In genomic region chr5:119922229-119922628, GRCm38 (mm10) we compare ENCODE assay signal across 17 mouse cellular contexts.
A peak's percentile ranks its signal among the peaks of the same experiment; 100 is the strongest.
DNase-seq lines count a peak whose midpoint lies in the region; ATAC-seq and TF ChIP-seq lines count a peak whose summit lies in the region.
"Had no signal": no experiment of that assay in that cellular context is flagged by ENCODE, and none has a peak within 500 bp of the region (broad histone marks: within the 10 kb centered on the region; RNA-seq: fewer than 3 reads in every experiment).

No protein-coding gene starts in this region.

- no peaks in the 10 kb centered on the region for H3K36me3 ChIP-seq in hindbrain, embryonic 11.5 days (ENCODE audit: control insufficient read depth, insufficient read depth, low read length)
- no peaks in the 10 kb centered on the region for H3K36me3 ChIP-seq in hindbrain, embryonic 12.5 days
- no peaks in the 10 kb centered on the region for H3K36me3 ChIP-seq in midbrain, embryonic 14.5 days (ENCODE audit: control insufficient read depth, insufficient read depth, low read length)
- no peaks in the 10 kb centered on the region for H3K36me3 ChIP-seq in midbrain, postnatal 0 days (ENCODE audit: insufficient read depth, low read length)
- H3K36me3 ChIP-seq in embryonic facial prominence, embryonic 14.5 days (ENCODE audit: control insufficient read depth, insufficient read depth, low read length) = no peaks in the 10 kb centered on the region
- no peaks in the 10 kb centered on the region for H3K36me3 ChIP-seq in stomach, postnatal 0 days (ENCODE audit: control insufficient read depth, insufficient read depth, low read length)
- no peaks in the 10 kb centered on the region for H3K36me3 ChIP-seq in midbrain, embryonic 10.5 days
- H3K36me3 ChIP-seq: hindbrain, embryonic 13.5 days; liver, embryonic 13.5 days had no signal

- no peak overlapping the region for H3K27ac ChIP-seq in hindbrain, embryonic 11.5 days (ENCODE audit: low read depth, low read length)
- H3K27ac ChIP-seq in hindbrain, embryonic 12.5 days = no peak overlapping the region
- H3K27ac ChIP-seq in midbrain, embryonic 14.5 days (replicated peaks; ENCODE audit: low read depth, low read length) = no peak overlapping the region
- H3K27ac ChIP-seq in midbrain, postnatal 0 days (ENCODE audit: low read depth, low read length) = no peak overlapping the region
- H3K27ac ChIP-seq in embryonic facial prominence, embryonic 14.5 days (replicated peaks; ENCODE audit: low read depth, low read length) = no peak overlapping the region
- no peak overlapping the region for H3K27ac ChIP-seq in stomach, postnatal 0 days (replicated peaks)
- H3K27ac ChIP-seq in midbrain, embryonic 10.5 days (replicated peaks) = no peak overlapping the region
- H3K27ac ChIP-seq: heart, adult 2 months; hindbrain, embryonic 13.5 days; kidney, postnatal 0 days; liver, embryonic 13.5 days had no signal

- H3K4me3 ChIP-seq in hindbrain, embryonic 11.5 days (ENCODE audit: low read depth, low read length) = no peak overlapping the region
- no peak overlapping the region for H3K4me3 ChIP-seq in hindbrain, embryonic 12.5 days
- no peak overlapping the region for H3K4me3 ChIP-seq in midbrain, embryonic 14.5 days (replicated peaks; ENCODE audit: low read depth, low read length)
- H3K4me3 ChIP-seq in midbrain, postnatal 0 days (ENCODE audit: low read depth, low read length) = no peak overlapping the region
- no peak overlapping the region for H3K4me3 ChIP-seq in embryonic facial prominence, embryonic 14.5 days (ENCODE audit: low read depth, low read length)
- no peak overlapping the region for H3K4me3 ChIP-seq in stomach, postnatal 0 days (ENCODE audit: low read depth, low read length)
- no peak overlapping the region for H3K4me3 ChIP-seq in midbrain, embryonic 10.5 days
- H3K4me3 ChIP-seq: heart, adult 2 months; hindbrain, embryonic 13.5 days; liver, embryonic 13.5 days had no signal

- peak; percentile 6 for DNase-seq in hindbrain, embryonic 11.5 days (ENCODE audit: low spot score)
- DNase-seq in midbrain, embryonic 14.5 days = peak; percentile 11
- DNase-seq in midbrain, postnatal 0 days (ENCODE audit: low spot score) = no peak
- DNase-seq in embryonic facial prominence, embryonic 14.5 days (ENCODE audit: low spot score) = peak; percentile 16
- DNase-seq in stomach, postnatal 0 days (ENCODE audit: low spot score) = peak; percentile 14
- no peak for DNase-seq in B cell, adult 2 months
- no peak for DNase-seq in midbrain, embryonic 10.5 days (ENCODE audit: low spot score)
- DNase-seq: cerebellum, postnatal 25 days; gastrocnemius, postnatal 14 days; heart, adult 2 months; kidney, adult 11 months; left cerebral cortex, postnatal 4 days; liver, embryonic 13.5 days; thymus, postnatal 14 days had no signal

- H3K4me1 ChIP-seq in hindbrain, embryonic 11.5 days (replicated peaks; ENCODE audit: control insufficient read depth, insufficient read depth, low read length) = no peaks in the 10 kb centered on the region
- H3K4me1 ChIP-seq in hindbrain, embryonic 12.5 days = no peaks in the 10 kb centered on the region
- no peaks in the 10 kb centered on the region for H3K4me1 ChIP-seq in midbrain, embryonic 14.5 days (ENCODE audit: control insufficient read depth, insufficient read depth, low read length)
- H3K4me1 ChIP-seq in midbrain, postnatal 0 days (ENCODE audit: insufficient read depth, low read length) = no peaks in the 10 kb centered on the region
- 0 out of 2 replicates have a peak, but pooled peaks cover 2% of the 10 kb centered on the region for H3K4me1 ChIP-seq in embryonic facial prominence, embryonic 14.5 days (ENCODE audit: control insufficient read depth, insufficient read depth, low read length)
- no peaks in the 10 kb centered on the region for H3K4me1 ChIP-seq in stomach, postnatal 0 days (replicated peaks; ENCODE audit: control insufficient read depth, insufficient read depth)
- peaks cover 8% of the 10 kb centered on the region for H3K4me1 ChIP-seq in midbrain, embryonic 10.5 days
- H3K4me1 ChIP-seq: hindbrain, embryonic 13.5 days; liver, embryonic 13.5 days had no signal

- no peak for TF ChIP-seq EP300 in stomach, postnatal 0 days (optimal IDR thresholded peaks at IDR 0.05)

- 56% methylated on average over 11 of the region's 11 CpGs for WGBS in hindbrain, embryonic 11.5 days
- 59% methylated on average over 11 of the region's 11 CpGs for WGBS in hindbrain, embryonic 12.5 days
- WGBS in midbrain, embryonic 14.5 days = 56% methylated on average over 11 of the region's 11 CpGs
- 64% methylated on average over 11 of the region's 11 CpGs for WGBS in midbrain, postnatal 0 days
- WGBS in embryonic facial prominence, embryonic 14.5 days = 45% methylated on average over 11 of the region's 11 CpGs
- WGBS in stomach, postnatal 0 days = 15% methylated on average over 11 of the region's 11 CpGs
- WGBS in midbrain, embryonic 10.5 days = 63% methylated on average over 11 of the region's 11 CpGs

- H3K27me3 ChIP-seq in hindbrain, embryonic 11.5 days (ENCODE audit: control insufficient read depth, insufficient read depth, low read length) = no peaks in the 10 kb centered on the region
- H3K27me3 ChIP-seq in hindbrain, embryonic 12.5 days = no peaks in the 10 kb centered on the region
- H3K27me3 ChIP-seq in midbrain, embryonic 14.5 days (ENCODE audit: control insufficient read depth, insufficient read depth, low read length) = no peaks in the 10 kb centered on the region
- 0 out of 2 replicates have a peak, but pooled peaks cover 3% of the 10 kb centered on the region for H3K27me3 ChIP-seq in midbrain, postnatal 0 days (ENCODE audit: insufficient read depth, low read length)
- H3K27me3 ChIP-seq in embryonic facial prominence, embryonic 14.5 days (replicated peaks; ENCODE audit: control insufficient read depth, insufficient read depth, low read length) = no peaks in the 10 kb centered on the region
- no peaks in the 10 kb centered on the region for H3K27me3 ChIP-seq in stomach, postnatal 0 days (ENCODE audit: control insufficient read depth, insufficient read depth, low read length)
- no peaks in the 10 kb centered on the region for H3K27me3 ChIP-seq in midbrain, embryonic 10.5 days (ENCODE audit: low read depth, poor library complexity, severe bottlenecking)
- H3K27me3 ChIP-seq: hindbrain, embryonic 13.5 days; liver, embryonic 13.5 days had no signal

- no peak for ATAC-seq in hindbrain, embryonic 11.5 days (ENCODE audit: low FRiP score)
- no peak for ATAC-seq in hindbrain, embryonic 12.5 days (ENCODE audit: low FRiP score)
- ATAC-seq in midbrain, embryonic 14.5 days (ENCODE audit: low FRiP score, low TSS enrichment) = no peak
- no peak for ATAC-seq in midbrain, postnatal 0 days (ENCODE audit: low FRiP score)
- no peak for ATAC-seq in embryonic facial prominence, embryonic 14.5 days (ENCODE audit: low read depth)
- no peak for ATAC-seq in stomach, postnatal 0 days (ENCODE audit: low FRiP score, low TSS enrichment)

- no peak overlapping the region for H3K9ac ChIP-seq in hindbrain, embryonic 11.5 days (ENCODE audit: low read depth, low read length)
- no peak overlapping the region for H3K9ac ChIP-seq in hindbrain, embryonic 12.5 days
- H3K9ac ChIP-seq in midbrain, embryonic 14.5 days (replicated peaks; ENCODE audit: low read length) = no peak overlapping the region
- no peak overlapping the region for H3K9ac ChIP-seq in midbrain, postnatal 0 days (replicated peaks; ENCODE audit: low read length, poor library complexity, severe bottlenecking)
- H3K9ac ChIP-seq in embryonic facial prominence, embryonic 14.5 days (ENCODE audit: low read depth, low read length) = no peak overlapping the region
- H3K9ac ChIP-seq in stomach, postnatal 0 days (ENCODE audit: low read length) = no peak overlapping the region
- H3K9ac ChIP-seq: hindbrain, embryonic 13.5 days; liver, embryonic 13.5 days had no signal

- H3K9me3 ChIP-seq in hindbrain, embryonic 11.5 days (ENCODE audit: control insufficient read depth, low read length) = no peaks in the 10 kb centered on the region
- no peaks in the 10 kb centered on the region for H3K9me3 ChIP-seq in hindbrain, embryonic 12.5 days (replicated peaks)
- no peaks in the 10 kb centered on the region for H3K9me3 ChIP-seq in midbrain, embryonic 14.5 days (ENCODE audit: control insufficient read depth, low read length)
- no peaks in the 10 kb centered on the region for H3K9me3 ChIP-seq in midbrain, postnatal 0 days (ENCODE audit: low read length)
- no peaks in the 10 kb centered on the region for H3K9me3 ChIP-seq in embryonic facial prominence, embryonic 14.5 days (ENCODE audit: control insufficient read depth, low read length)
- H3K9me3 ChIP-seq in stomach, postnatal 0 days (ENCODE audit: control insufficient read depth, low read length) = no peaks in the 10 kb centered on the region
- H3K9me3 ChIP-seq in midbrain, embryonic 10.5 days (replicated peaks) = 0 out of 2 replicates have a peak, but pooled peaks cover 4% of the 10 kb centered on the region
- H3K9me3 ChIP-seq: hindbrain, embryonic 13.5 days; liver, embryonic 13.5 days had no signal

- no peak for TF ChIP-seq CTCF in midbrain, postnatal 0 days (IDR thresholded peaks at IDR 0.05)
- no peak for TF ChIP-seq CTCF in stomach, postnatal 0 days (IDR thresholded peaks at IDR 0.05; ENCODE audit: low read depth)

- H3K4me2 ChIP-seq in hindbrain, embryonic 11.5 days (replicated peaks; ENCODE audit: low read depth, low read length) = no peak overlapping the region
- no peak overlapping the region for H3K4me2 ChIP-seq in hindbrain, embryonic 12.5 days (replicated peaks)
- no peak overlapping the region for H3K4me2 ChIP-seq in midbrain, embryonic 14.5 days (ENCODE audit: low read length)
- H3K4me2 ChIP-seq in midbrain, postnatal 0 days (ENCODE audit: low read depth, low read length, poor library complexity, severe bottlenecking) = no peak overlapping the region
- H3K4me2 ChIP-seq in embryonic facial prominence, embryonic 14.5 days (ENCODE audit: low read depth, low read length) = no peak overlapping the region
- H3K4me2 ChIP-seq in stomach, postnatal 0 days (replicated peaks; ENCODE audit: low read depth) = no peak overlapping the region
- H3K4me2 ChIP-seq: hindbrain, embryonic 13.5 days; liver, embryonic 13.5 days had no signal

Comparison
In these comparisons a context has a peak if more than half of its experiments do, and no peak if none do; other contexts are left out.
1. DNase-seq: peak in hindbrain, embryonic 11.5 days (single experiment), midbrain, embryonic 14.5 days (single experiment), embryonic facial prominence, embryonic 14.5 days (single experiment) and stomach, postnatal 0 days (single experiment); none in midbrain, postnatal 0 days (single experiment), B cell, adult 2 months (0 of 2) and midbrain, embryonic 10.5 days (single experiment).